Mouse (Mus musculus) forebrain, embryonic 11.5 days (tissue): ENCODE results near the gene Slc27a2. TPM values are rescaled to one million over a fixed set of nuclear protein-coding genes. Genes with fewer than 3 reads are reported as not detected.
A peak's percentile ranks its signal among the peaks of the same experiment; 100 is the strongest.

ENCODE experiments used
- ATAC-seq: fragments of 200-750 bp; cut with Nextera tagmentation; replicated peaks from 2 replicates; pipeline ENCODE4 v1.8.0; 2017; ENCODE audit warnings: moderate TSS enrichment; ENCODE audit not compliant: low FRiP score
- DNase-seq: peaks from one replicate; pipeline ENCODE4 v3.0.0-alpha.2; 2017; ENCODE audit warnings: low spot score
- H3K27ac ChIP-seq: fragments of 300-500 bp; sonication (generic); 2 replicates; pipeline ENCODE4 v1.5.1; 2014; ENCODE audit warnings: low read depth, low read length
- H3K27me3 ChIP-seq: fragments of 300-500 bp; sonication (generic); 2 replicates; pipeline ENCODE4 v1.6.1; 2014; ENCODE audit warnings: mild to moderate bottlenecking, low read length, mixed read lengths; ENCODE audit not compliant: control insufficient read depth, insufficient read depth
- H3K36me3 ChIP-seq: fragments of 300-500 bp; sonication (generic); 2 replicates; pipeline ENCODE4 v1.6.1; 2014; ENCODE audit warnings: mild to moderate bottlenecking, low read length, moderate library complexity, mixed read lengths; ENCODE audit not compliant: control insufficient read depth, insufficient read depth
- H3K4me1 ChIP-seq: fragments of 300-500 bp; sonication (generic); replicated peaks from 2 replicates; pipeline ENCODE4 v1.6.1; 2014; ENCODE audit warnings: low read length, mixed read lengths; ENCODE audit not compliant: control insufficient read depth, insufficient read depth
- H3K4me2 ChIP-seq: fragments of 300-500 bp; sonication (generic); 2 replicates; pipeline ENCODE4 v1.6.1; 2014; ENCODE audit warnings: low read depth, mild to moderate bottlenecking, low read length, moderate library complexity, mixed read lengths; ENCODE audit not compliant: severe bottlenecking
- H3K4me3 ChIP-seq: fragments of 300-500 bp; sonication (generic); 2 replicates; pipeline ENCODE4 v1.5.1; 2014; ENCODE audit warnings: low read depth, low read length
- H3K9ac ChIP-seq: fragments of 300-500 bp; sonication (generic); 2 replicates; pipeline ENCODE4 v1.6.1; 2014; ENCODE audit warnings: low read length
- H3K9me3 ChIP-seq: fragments of 300-500 bp; sonication (generic); 2 replicates; pipeline ENCODE4 v1.6.1; 2016; ENCODE audit warnings: low read length, mixed read lengths; ENCODE audit not compliant: control insufficient read depth
- WGBS: fragments of 180-500 bp; shearing (Covaris S2); extraction: QIAGEN DNeasy Blood & Tissue Kit; methylation state at CpG from one replicate; pipeline ENCODE4 v1.1.7; 2014; 5-methylcytosine and 5-hydroxymethylcytosine counted together
- polyA plus RNA-seq: library from polyadenylated mRNA; unstranded; fragments of >200 nt; fragmentation: Nextera tagmentation; extraction: Ambion mirVana; gene quantifications from 2 replicates; pipeline ENCODE4 v1.2.1, GENCODE M21; 2014

Gene Slc27a2
- polyA plus RNA-seq = 4.5 and 4.8 TPM in 2 replicates

DNA sequence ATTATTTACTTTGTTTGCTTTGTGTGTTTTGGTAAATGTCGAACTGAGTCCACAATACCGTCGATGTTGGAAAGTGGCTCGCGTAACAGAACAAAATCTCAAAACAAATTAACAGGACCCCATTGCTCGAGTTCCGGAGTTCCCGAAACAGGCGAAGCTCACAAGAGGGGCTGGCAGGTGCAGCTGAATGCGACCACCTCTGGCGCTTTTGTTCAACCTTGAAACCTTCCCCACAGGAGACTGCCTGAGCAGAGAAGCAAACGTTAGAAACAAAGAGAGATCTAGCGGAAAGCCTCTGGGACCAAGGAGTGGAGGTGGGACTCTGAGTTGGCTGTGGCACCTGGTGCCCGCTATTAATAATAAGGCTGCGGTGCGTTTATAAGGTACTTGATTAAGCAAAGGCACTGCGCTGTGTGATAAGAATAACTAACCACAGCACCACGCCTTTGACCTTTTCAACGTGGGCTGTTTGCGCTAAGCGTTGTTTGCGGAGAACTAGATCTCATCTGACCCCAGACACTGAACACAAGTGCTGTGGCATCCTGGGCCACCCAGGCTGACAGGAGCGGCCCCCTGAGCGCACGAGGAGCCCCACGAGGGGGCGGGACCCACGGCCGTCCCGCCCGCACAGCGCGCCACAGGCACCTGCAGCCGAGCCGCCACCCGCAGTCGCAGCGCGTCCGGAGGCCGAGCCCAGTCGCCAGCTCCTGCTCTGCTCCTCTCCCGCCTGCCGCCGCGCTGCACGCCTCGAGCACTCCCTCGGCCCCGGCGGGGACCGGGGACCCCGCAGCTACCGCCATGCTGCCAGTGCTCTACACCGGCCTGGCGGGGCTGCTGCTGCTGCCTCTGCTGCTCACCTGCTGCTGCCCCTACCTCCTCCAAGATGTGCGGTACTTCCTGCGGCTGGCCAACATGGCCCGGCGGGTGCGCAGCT lies at the start of gene Slc27a2:
Gene Slc27a2 (plus strand): TSS at position 51 of the 934 bp plus-strand sequence.
- Histone ChIP-seq H3K4me2 (peak within 1 kb of the TSS; percentile 100), H3K27me3 (peaks cover 30% of the 10 kb centered on the region), H3K4me3 (peak within 1 kb of the TSS; percentile 59), H3K4me1 (peaks cover 12% of the 10 kb centered on the region), H3K9me3 (no peaks in the 10 kb centered on the region), H3K9ac (peak within 1 kb of the TSS; percentile 56), H3K36me3 (no peaks in the 10 kb centered on the region), H3K27ac (no peak within 1 kb of the TSS)
- DNase-seq (peak; percentile 76), ATAC-seq (peak; percentile 88)
- WGBS = under 1% methylated on average over 55 of the region's 61 CpGs

DNA sequence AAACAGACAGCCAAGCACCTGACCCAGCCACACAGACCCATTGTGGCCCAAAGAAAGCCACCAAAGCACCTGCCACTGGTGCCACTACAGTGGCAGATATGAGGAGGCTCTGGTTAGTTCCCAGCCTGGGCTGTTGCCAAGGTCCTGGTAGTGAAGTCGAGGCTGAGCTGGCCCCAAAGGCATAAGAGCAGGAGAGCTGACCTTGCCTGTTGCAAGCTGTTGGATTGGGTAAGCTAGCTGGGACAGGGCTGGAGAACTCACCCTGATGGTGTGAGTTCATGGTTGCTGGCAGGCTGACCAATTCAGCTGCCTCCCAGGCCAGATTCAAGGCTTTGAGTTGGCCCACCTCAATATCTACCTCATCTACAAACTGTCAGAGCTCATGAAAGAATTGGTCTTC lies 47.1 kb upstream of the Slc27a2 start:
- WGBS = 91% methylated on average over 1 of the region's 1 CpGs
- Histone ChIP-seq H3K4me3 (no peak overlapping the region), H3K9me3 (no peaks in the 10 kb centered on the region), H3K36me3 (no peaks in the 10 kb centered on the region), H3K4me2 (no peak overlapping the region), H3K27me3 (no peaks in the 10 kb centered on the region), H3K4me1 (no peaks in the 10 kb centered on the region), H3K9ac (no peak overlapping the region), H3K27ac (no peak overlapping the region)
- DNase-seq (no peak), ATAC-seq (no peak)

- no peaks in the 10 kb centered on the region for H3K27me3 ChIP-seq
- H3K4me2 ChIP-seq = no peak overlapping the region
- no peak for ATAC-seq
- no peak for DNase-seq
- no peaks in the 10 kb centered on the region for H3K36me3 ChIP-seq
- no peak overlapping the region for H3K9ac ChIP-seq
- H3K4me3 ChIP-seq = no peak overlapping the region
- H3K9me3 ChIP-seq = no peaks in the 10 kb centered on the region
- H3K4me1 ChIP-seq = no peaks in the 10 kb centered on the region
- WGBS = 93% methylated on average over 5 of the region's 5 CpGs
- H3K27ac ChIP-seq = no peak overlapping the region
Measured at GRCm38 (mm10) chr2:126507477-126507876, 44.7 kb upstream of the Slc27a2 start.

- Histone ChIP-seq H3K9me3 (no peaks in the 10 kb centered on the region), H3K4me2 (no peak overlapping the region), H3K4me3 (no peak overlapping the region), H3K27me3 (no peaks in the 10 kb centered on the region), H3K27ac (no peak overlapping the region), H3K36me3 (no peaks in the 10 kb centered on the region), H3K4me1 (no peaks in the 10 kb centered on the region), H3K9ac (no peak overlapping the region)
- 62% methylated on average over 1 of the region's 1 CpGs for WGBS
- DNase-seq (no peak), ATAC-seq (no peak)
Measured at GRCm38 (mm10) chr2:126508228-126508627, 44.0 kb upstream of the Slc27a2 start.

DNA sequence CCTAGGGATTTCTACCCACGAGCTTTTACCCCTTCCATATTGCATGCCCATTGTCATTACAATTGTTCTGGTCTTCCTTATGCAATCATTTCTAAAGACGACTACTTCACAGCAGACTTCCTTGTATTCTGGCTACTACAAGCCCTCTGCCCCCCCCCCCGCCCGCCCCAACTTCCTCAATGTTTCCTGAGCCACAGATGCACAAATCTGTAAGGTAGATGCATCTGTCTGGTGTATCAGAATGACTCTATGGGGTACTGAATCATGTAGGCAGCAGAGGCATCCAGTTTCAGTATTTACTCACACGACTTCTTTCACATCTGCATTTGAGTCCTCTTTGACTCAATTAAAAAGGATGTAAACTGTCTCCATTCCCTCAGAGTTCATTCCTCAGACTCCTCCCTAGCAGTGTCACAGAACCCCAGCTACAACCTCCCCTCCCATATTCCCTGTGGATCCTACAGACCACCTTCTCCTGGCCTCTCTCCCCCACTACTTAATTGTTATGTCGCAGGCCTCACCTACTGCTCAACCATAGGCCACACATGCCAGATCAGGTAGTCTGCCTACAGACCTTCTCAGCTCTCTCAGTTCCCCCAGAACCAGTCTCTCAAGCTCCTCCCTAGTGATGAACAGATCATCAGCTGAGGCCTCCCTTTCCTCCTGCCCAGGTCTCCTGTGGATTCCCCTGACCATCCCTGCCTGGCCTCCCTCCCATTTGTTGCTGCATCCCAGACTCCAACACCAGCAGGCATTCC lies 37.0 kb upstream of the Slc27a2 start:
- Histone ChIP-seq H3K27ac (no peak overlapping the region), H3K4me2 (no peak overlapping the region), H3K4me3 (no peak overlapping the region), H3K9me3 (no peaks in the 10 kb centered on the region), H3K27me3 (no peaks in the 10 kb centered on the region), H3K4me1 (no peaks in the 10 kb centered on the region), H3K9ac (no peak overlapping the region), H3K36me3 (no peaks in the 10 kb centered on the region)
- no peak for ATAC-seq
- WGBS = 79% methylated on average over 6 of the region's 6 CpGs
- DNase-seq = no peak

- DNase-seq (no peak), ATAC-seq (no peak)
- Histone ChIP-seq H3K4me2 (no peak overlapping the region), H3K4me3 (no peak overlapping the region), H3K36me3 (no peaks in the 10 kb centered on the region), H3K27ac (no peak overlapping the region), H3K9me3 (no peaks in the 10 kb centered on the region), H3K9ac (no peak overlapping the region), H3K4me1 (no peaks in the 10 kb centered on the region), H3K27me3 (no peaks in the 10 kb centered on the region)
- 92% methylated on average over 11 of the region's 11 CpGs for whole genome bisulfite sequencing
Measured at GRCm38 (mm10) chr2:126519872-126520581, 32.2 kb upstream of the Slc27a2 start.

GRCm38 (mm10) chr2:126520828-126521227 lies 31.4 kb upstream of the Slc27a2 start:
- WGBS = 12% methylated on average over 7 of the region's 7 CpGs

DNA sequence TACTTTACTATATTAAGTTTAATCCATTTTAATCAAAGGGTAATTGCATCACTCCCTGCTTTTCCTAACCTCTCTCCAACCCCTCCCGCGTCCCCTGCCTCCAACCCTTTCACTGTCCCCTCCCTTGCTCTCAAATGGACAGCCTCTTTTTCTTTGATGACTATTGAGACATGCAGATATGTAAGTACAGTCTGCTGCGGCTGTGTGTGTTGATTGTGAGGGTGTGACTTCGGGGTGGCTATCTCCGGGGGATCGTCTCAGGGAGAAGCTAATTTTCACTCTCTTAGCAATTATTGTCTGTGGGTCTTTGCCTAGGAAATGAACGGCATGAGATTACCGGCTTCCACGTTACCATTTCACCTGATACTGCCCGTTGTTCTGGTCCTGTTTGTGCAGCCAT lies 30.7 kb upstream of the Slc27a2 start:
- no peak overlapping the region; the same call in 1 of the 2 replicates for H3K9ac ChIP-seq

More at GRCm38 (mm10) chr2:126520828-126521227, 31.4 kb upstream of the Slc27a2 start:
- ATAC-seq = peak; percentile 71
- Histone ChIP-seq H3K4me1 (no peaks in the 10 kb centered on the region), H3K36me3 (no peaks in the 10 kb centered on the region), H3K27ac (no peak overlapping the region), H3K9me3 (no peaks in the 10 kb centered on the region), H3K9ac (no peak overlapping the region), H3K27me3 (no peaks in the 10 kb centered on the region), H3K4me2 (no peak overlapping the region), H3K4me3 (no peak overlapping the region)
- no peak for DNase-seq

More for the DNA sequence above, 30.7 kb upstream of the Slc27a2 start:
- no peak for DNase-seq
- no peaks in the 10 kb centered on the region for H3K36me3 ChIP-seq
- H3K4me2 ChIP-seq = no peak overlapping the region
- no peak for ATAC-seq
- 79% methylated on average over 10 of the region's 10 CpGs for WGBS
- H3K27ac ChIP-seq = no peak overlapping the region
- no peaks in the 10 kb centered on the region for H3K27me3 ChIP-seq
- H3K4me3 ChIP-seq = no peak overlapping the region
- H3K9me3 ChIP-seq = no peaks in the 10 kb centered on the region
- no peaks in the 10 kb centered on the region for H3K4me1 ChIP-seq
